Mouse (Mus musculus) heart, adult 2 months (tissue): ENCODE measurements around the gene Coq2.

Source experiments
- CTCF ChIP-seq: fragments of 200-600 bp; IDR thresholded peaks from 2 replicates; pipeline ENCODE4 v1.8.1; 2022; ENCODE audit warnings: antibody characterized with exemption, mild to moderate bottlenecking, moderate library complexity
- POLR2A ChIP-seq: fragments of 200-500 bp; IDR thresholded peaks from 2 replicates; pipeline ENCODE4 v1.6.1; 2011; ENCODE audit warnings: mild to moderate bottlenecking, low read depth, low read length, control low read depth; ENCODE audit not compliant: insufficient read depth

- TF ChIP-seq CTCF, result peak; percentile 71
- no peak for TF ChIP-seq POLR2A
Measured at GRCm38 (mm10) chr5:100671398-100671797, 3.5 kb downstream of the Coq2 start.
